Mouse (Mus musculus) ES-Bruce4 (cell line): ENCODE measurements around the gene Atraid.

Experiments used
- CTCF ChIP-seq: IDR thresholded peaks from one replicate; pipeline ENCODE4 v1.8.1; 2011; ENCODE audit warnings: low read depth, low read length
- POLR2A ChIP-seq: IDR thresholded peaks from one replicate; pipeline ENCODE4 v1.8.1; 2011; ENCODE audit warnings: low read length; ENCODE audit not compliant: insufficient read depth

- TF ChIP-seq POLR2A: no peak
- no peak for TF ChIP-seq CTCF
Measured at GRCm38 (mm10) chr5:31055216-31056140, 7.4 kb downstream of the Atraid start.
